In genomic region chr11:75194121-75194849, GRCm38 (mm10) we compare ENCODE assay signal across 8 mouse cellular contexts. TPM values are rescaled to one million over a fixed set of nuclear protein-coding genes. Genes with fewer than 3 reads are reported as not detected.
DNase-seq lines count a peak whose midpoint lies in the region; ATAC-seq and TF ChIP-seq lines count a peak whose summit lies in the region.

No protein-coding gene starts in this region.

- TF ChIP-seq CTCF in heart, adult 2 months (IDR thresholded peaks at IDR 0.05): no peak
- no peak for TF ChIP-seq CTCF in kidney, postnatal 0 days (IDR thresholded peaks at IDR 0.05; ENCODE audit: low read depth)

- peak overlapping the region; percentile 92 for H3K4me2 ChIP-seq in kidney, postnatal 0 days (ENCODE audit: low read length)
- H3K4me2 ChIP-seq in myocyte (ENCODE audit: low read depth): peak overlapping the region; percentile 74

- H3K4me1 ChIP-seq in heart, adult 2 months (ENCODE audit: control insufficient read depth, insufficient read depth, low read length): peaks cover 5% of the 10 kb centered on the region
- H3K4me1 ChIP-seq in kidney, postnatal 0 days (replicated peaks; ENCODE audit: insufficient read depth, low read length): peaks cover 21% of the 10 kb centered on the region; the same call in 1 of the 2 replicates

- peak; percentile 63 for DNase-seq in kidney, adult 18-20 months
- DNase-seq in kidney, adult 9 months: no peak
- DNase-seq in T-cell, adult 2 months (ENCODE audit: low spot score): peak; percentile 34
- DNase-seq in heart, adult 2 months: peak; percentile 48 to 60
- DNase-seq in kidney, postnatal 0 days (ENCODE audit: low spot score): peak; percentile 28
- no peak for DNase-seq in spleen, postnatal 14 days (ENCODE audit: low spot score in 2 of 2)
- no peak for DNase-seq in urinary bladder, adult 2 months (ENCODE audit: low spot score)

- ATAC-seq in kidney, postnatal 0 days (replicated peaks; ENCODE audit: low FRiP score, low read depth): no peak

- intact Hi-C loops in heart, adult 2 months (cut with DNase I): loop anchor here (2.0 to 10.0 kb wide), 2 partner anchors 15 to 211 kb away; no protein-coding TSS in a partner anchor

- TF ChIP-seq EP300 in heart, adult 2 months (IDR thresholded peaks at IDR 0.05; ENCODE audit: insufficient read depth, low read depth, low read length): no peak

- H3K79me2 ChIP-seq in heart, adult 2 months (replicated peaks; ENCODE audit: control insufficient read depth, insufficient read depth, low read length): no peaks in the 10 kb centered on the region
- peaks cover 2% of the 10 kb centered on the region for H3K79me2 ChIP-seq in myocyte (ENCODE audit: control insufficient read depth, insufficient read depth)

- peaks cover 1% of the 10 kb centered on the region; the same call in 1 of the 2 replicates for H3K27me3 ChIP-seq in heart, adult 2 months (ENCODE audit: control insufficient read depth, insufficient read depth, low read length)
- H3K27me3 ChIP-seq in kidney, postnatal 0 days (ENCODE audit: insufficient read depth, low read length): peaks cover 24% of the 10 kb centered on the region
- peaks cover 36% of the 10 kb centered on the region for H3K27me3 ChIP-seq in myocyte (ENCODE audit: control insufficient read depth, insufficient read depth, insufficient read length)

- TF ChIP-seq POLR2A in heart, adult 2 months (IDR thresholded peaks at IDR 0.05; ENCODE audit: insufficient read depth, low read depth, low read length): no peak
- TF ChIP-seq POLR2A in myocyte (IDR thresholded peaks at IDR 0.05; ENCODE audit: insufficient read length, low read depth): no peak

- peak overlapping the region; percentile 64 for H3K4me3 ChIP-seq in heart, adult 2 months
- H3K4me3 ChIP-seq in kidney, postnatal 0 days (replicated peaks; ENCODE audit: low read depth, low read length): peak overlapping the region; percentile 55
- H3K4me3 ChIP-seq in myocyte: peak overlapping the region; percentile 6

- H3K36me3 ChIP-seq in heart, adult 2 months (ENCODE audit: control insufficient read depth, insufficient read depth, low read length): no peaks in the 10 kb centered on the region
- H3K36me3 ChIP-seq in kidney, postnatal 0 days (ENCODE audit: insufficient read depth, low read length): no peaks in the 10 kb centered on the region
- no peaks in the 10 kb centered on the region for H3K36me3 ChIP-seq in myocyte (ENCODE audit: control insufficient read depth, insufficient read depth)

- H3K27ac ChIP-seq in heart, adult 2 months: peak overlapping the region; percentile 78
- H3K27ac ChIP-seq in kidney, postnatal 0 days: no peak overlapping the region

- H3ac ChIP-seq in myocyte (ENCODE audit: control insufficient read depth, insufficient read length): no peak overlapping the region

- H3K9ac ChIP-seq in heart, adult 2 months (ENCODE audit: low read depth, low read length): peak overlapping the region; percentile 81
- peak overlapping the region; percentile 50; the same call in 1 of the 2 replicates for H3K9ac ChIP-seq in kidney, postnatal 0 days (ENCODE audit: low read depth, low read length)

- under 1% methylated on average over 52 of the region's 52 CpGs for WGBS in heart, adult 2 months
- under 1% methylated on average over 52 of the region's 52 CpGs for WGBS in kidney, postnatal 0 days

- no peaks in the 10 kb centered on the region for H3K9me3 ChIP-seq in kidney, postnatal 0 days (replicated peaks; ENCODE audit: low read length)

TF ChIP-seq in myocyte, 11 proteins besides CTCF, POLR2A, EP300 and RAD21:
- TF ChIP-seq POLR2AphosphoS2 (IDR thresholded peaks at IDR 0.05; ENCODE audit: insufficient read length, low read depth): no peak
- TF ChIP-seq TCF12 (IDR thresholded peaks at IDR 0.05; ENCODE audit: insufficient read depth, poor library complexity, severe bottlenecking): no peak
- no peak for TF ChIP-seq REST (IDR thresholded peaks at IDR 0.05; ENCODE audit: insufficient read depth, insufficient read length)
- TF ChIP-seq TCF3 (IDR thresholded peaks at IDR 0.05; ENCODE audit: insufficient read length, low read depth): no peak
- TF ChIP-seq MAX (IDR thresholded peaks at IDR 0.05; ENCODE audit: low read depth): no peak
- no peak for TF ChIP-seq MYOD1 (IDR thresholded peaks at IDR 0.05; ENCODE audit: control insufficient read depth in 1 of 3, insufficient read length in 2 of 3, low read depth in 2 of 3)
- no peak for TF ChIP-seq USF1 (IDR thresholded peaks at IDR 0.05; ENCODE audit: low read depth)
- no peak for TF ChIP-seq CEBPB (IDR thresholded peaks at IDR 0.05; ENCODE audit: insufficient read depth, poor library complexity, severe bottlenecking)
- no peak for TF ChIP-seq SRF (IDR thresholded peaks at IDR 0.05; ENCODE audit: control insufficient read depth, insufficient read length, low read depth)
- TF ChIP-seq MYOG (IDR thresholded peaks at IDR 0.05; ENCODE audit: control insufficient read depth in 1 of 3, insufficient read depth in 1 of 3, insufficient read length in 2 of 3, low read depth in 2 of 3): no peak
- TF ChIP-seq E2F4 (IDR thresholded peaks at IDR 0.05; ENCODE audit: insufficient read depth): no peak

RNA-seq across cellular contexts. Expression of gene Rtn4rl1, which starts 0.7 kb away (rescaled TPM):
- total RNA-seq in heart, adult 2 months (2021): 1 to 10 TPM; 8.4 to 9.4 TPM
- 7.5 and 10.4 TPM in 2 replicates for polyA plus RNA-seq in heart, adult 2 months (2012; rRNA removed)
- 4.2 and 4.6 TPM in 2 replicates for polyA plus RNA-seq in kidney, postnatal 0 days (2015; fragmentation: Nextera tagmentation; extraction: Ambion mirVana)
- polyA plus RNA-seq in myocyte (2012; fragmentation: generic; extraction: Trizol): 0.16 TPM
- polyA plus RNA-seq in urinary bladder, adult 2 months (2012; rRNA removed): 23.3 and 34.8 TPM in 2 replicates

RNA-seq across cellular contexts. Expression of gene Dph1, which starts 3.2 kb away (rescaled TPM):
- 10 to 100 TPM in 1 of 2 experiments, 1 to 10 TPM in 1; 8.5 to 11.6 TPM for total RNA-seq in heart, adult 2 months (2021)
- 21.7 and 32.9 TPM in 2 replicates for polyA plus RNA-seq in heart, adult 2 months (2012; rRNA removed)
- polyA plus RNA-seq in kidney, postnatal 0 days (2015; fragmentation: Nextera tagmentation; extraction: Ambion mirVana): 26.3 TPM in 2 replicates
- 15.8 TPM for polyA plus RNA-seq in myocyte (2012; fragmentation: generic; extraction: Trizol)
- polyA plus RNA-seq in urinary bladder, adult 2 months (2012; rRNA removed): 20.1 and 26.6 TPM in 2 replicates

RNA-seq across cellular contexts. Expression of gene Ovca2, which starts 15.7 kb away (rescaled TPM):
- total RNA-seq in heart, adult 2 months (2021): 1 to 10 TPM; 5.7 to 6.1 TPM
- 11.1 and 16.7 TPM in 2 replicates for polyA plus RNA-seq in heart, adult 2 months (2012; rRNA removed)
- 26.6 and 28.3 TPM in 2 replicates for polyA plus RNA-seq in kidney, postnatal 0 days (2015; fragmentation: Nextera tagmentation; extraction: Ambion mirVana)
- polyA plus RNA-seq in myocyte (2012; fragmentation: generic; extraction: Trizol): 12.2 TPM
- polyA plus RNA-seq in urinary bladder, adult 2 months (2012; rRNA removed): 16.0 and 19.9 TPM in 2 replicates

RNA-seq across cellular contexts. Expression of gene Hic1, which starts 25.0 kb away (rescaled TPM):
- 10 to 100 TPM; 12.6 to 13.6 TPM for total RNA-seq in heart, adult 2 months (2021)
- polyA plus RNA-seq in heart, adult 2 months (2012; rRNA removed): 15.5 and 19.6 TPM in 2 replicates
- 18.5 and 26.9 TPM in 2 replicates for polyA plus RNA-seq in kidney, postnatal 0 days (2015; fragmentation: Nextera tagmentation; extraction: Ambion mirVana)
- 0.11 TPM for polyA plus RNA-seq in myocyte (2012; fragmentation: generic; extraction: Trizol)
- 16.9 and 20.7 TPM in 2 replicates for polyA plus RNA-seq in urinary bladder, adult 2 months (2012; rRNA removed)

Comparison
In these comparisons a context has a peak if more than half of its experiments do, and no peak if none do; other contexts are left out.
1. DNase-seq: peak in kidney, adult 18-20 months (single experiment), T-cell, adult 2 months (single experiment), heart, adult 2 months (2 of 2) and kidney, postnatal 0 days (single experiment); none in kidney, adult 9 months (single experiment), spleen, postnatal 14 days (0 of 2) and urinary bladder, adult 2 months (single experiment).
2. H3K4me3 ChIP-seq: peak in every context shown above with its lines; median percentile 64 in heart, adult 2 months; 55 in kidney, postnatal 0 days; 6 in myocyte.